Mouse (Mus musculus) heart, postnatal 0 days (tissue): ENCODE measurements around the gene Trim13.

Experiments used
- CTCF ChIP-seq: IDR thresholded peaks from 2 replicates; pipeline ENCODE4 v1.5.1; 2016; ENCODE audit warnings: antibody characterized with exemption, control low read depth, low read depth
- EP300 ChIP-seq: IDR thresholded peaks from 2 replicates; pipeline ENCODE4 v1.6.1; 2016; ENCODE audit warnings: antibody characterized with exemption, low read depth

- TF ChIP-seq CTCF (no peak), EP300 (no peak)
Measured at GRCm38 (mm10) chr14:61556289-61557147, 41.5 kb upstream of the Trim13 start, which contains the start of gene Spryd7.
